Mouse (Mus musculus): ENCODE measurements at regions not wholly inside any gene's neighbourhood (a gene's known extent, or its start where the extent isn't known, plus 50 kb on each side); places are given as distances from the start of the nearest gene placed in this dataset.

GRCm38 (mm10) chr5:26407088-26407672 lies 149.7 kb downstream of the Gm7361 start:
- no peak overlapping the region for H3K4me3 ChIP-seq (replicated peaks; ENCODE audit: low read length)
- ATAC-seq (ENCODE audit: low FRiP score, low read depth) (no peak), DNase-seq (ENCODE audit: low spot score) (no peak)
- H3K36me3 ChIP-seq (ENCODE audit: control insufficient read depth, insufficient read depth, low read length) = no peaks in the 10 kb centered on the region
- H3K4me2 ChIP-seq (replicated peaks; ENCODE audit: low read depth, low read length, severe bottlenecking) = no peak overlapping the region
- H3K9me3 ChIP-seq (ENCODE audit: control insufficient read depth, low read length) = no peaks in the 10 kb centered on the region
- H3K27ac ChIP-seq (replicated peaks; ENCODE audit: low read depth, low read length) = no peak overlapping the region
- H3K27me3 ChIP-seq (ENCODE audit: control insufficient read depth, insufficient read depth, low read length) = no peaks in the 10 kb centered on the region
- 64% methylated on average over 2 of the region's 2 CpGs for WGBS
- no peak overlapping the region for H3K9ac ChIP-seq (ENCODE audit: low read depth, low read length, severe bottlenecking)
- H3K4me1 ChIP-seq (ENCODE audit: control insufficient read depth, insufficient read depth, low read length) = no peaks in the 10 kb centered on the region
- TF ChIP-seq POLR2A (IDR thresholded peaks at IDR 0.05; ENCODE audit: borderline replicate concordance, extremely low read depth, insufficient read depth, insufficient read length) = no peak

- no peak overlapping the region for H3K4me2 ChIP-seq (replicated peaks; ENCODE audit: low read depth, low read length, severe bottlenecking)
- WGBS = 41% methylated on average over 1 of the region's 1 CpGs
Observed at GRCm38 (mm10) chr5:26413185-26413584, 155.7 kb downstream of the Gm7361 start.

GRCm38 (mm10) chr5:26444331-26445200 lies 187.1 kb downstream of the Gm7361 start:
- Histone ChIP-seq H3K27ac (replicated peaks; ENCODE audit: low read depth, low read length) (no peak overlapping the region), H3K4me2 (replicated peaks; ENCODE audit: low read depth, low read length, severe bottlenecking) (no peak overlapping the region), H3K9me3 (ENCODE audit: control insufficient read depth, low read length) (no peaks in the 10 kb centered on the region), H3K4me1 (ENCODE audit: control insufficient read depth, insufficient read depth, low read length) (no peaks in the 10 kb centered on the region), H3K4me3 (replicated peaks; ENCODE audit: low read length) (no peak overlapping the region), H3K27me3 (ENCODE audit: control insufficient read depth, insufficient read depth, low read length) (no peaks in the 10 kb centered on the region), H3K9ac (ENCODE audit: low read depth, low read length, severe bottlenecking) (no peak overlapping the region), H3K36me3 (ENCODE audit: control insufficient read depth, insufficient read depth, low read length) (no peaks in the 10 kb centered on the region)
- WGBS = 74% methylated on average over 4 of the region's 4 CpGs
- TF ChIP-seq POLR2A (IDR thresholded peaks at IDR 0.05; ENCODE audit: borderline replicate concordance, extremely low read depth, insufficient read depth, insufficient read length) = no peak
- DNase-seq (ENCODE audit: low spot score) (no peak), ATAC-seq (ENCODE audit: low FRiP score, low read depth) (no peak)

More at GRCm38 (mm10) chr5:26413185-26413584, 155.7 kb downstream of the Gm7361 start:
- Histone ChIP-seq H3K9me3 (ENCODE audit: control insufficient read depth, low read length) (no peaks in the 10 kb centered on the region), H3K9ac (ENCODE audit: low read depth, low read length, severe bottlenecking) (no peak overlapping the region), H3K4me3 (replicated peaks; ENCODE audit: low read length) (no peak overlapping the region), H3K27ac (replicated peaks; ENCODE audit: low read depth, low read length) (no peak overlapping the region), H3K27me3 (ENCODE audit: control insufficient read depth, insufficient read depth, low read length) (no peaks in the 10 kb centered on the region), H3K36me3 (ENCODE audit: control insufficient read depth, insufficient read depth, low read length) (no peaks in the 10 kb centered on the region), H3K4me1 (ENCODE audit: control insufficient read depth, insufficient read depth, low read length) (no peaks in the 10 kb centered on the region)
- no peak for ATAC-seq (ENCODE audit: low FRiP score, low read depth)
- DNase-seq (ENCODE audit: low spot score) = no peak
- no peak for TF ChIP-seq POLR2A (IDR thresholded peaks at IDR 0.05; ENCODE audit: borderline replicate concordance, extremely low read depth, insufficient read depth, insufficient read length)

- no peak for ATAC-seq (ENCODE audit: low FRiP score, low read depth)
- H3K4me3 ChIP-seq (replicated peaks; ENCODE audit: low read length) = no peak overlapping the region
- no peaks in the 10 kb centered on the region for H3K36me3 ChIP-seq (ENCODE audit: control insufficient read depth, insufficient read depth, low read length)
- no peak overlapping the region for H3K4me2 ChIP-seq (replicated peaks; ENCODE audit: low read depth, low read length, severe bottlenecking)
- 87% methylated on average over 1 of the region's 1 CpGs for WGBS
- no peaks in the 10 kb centered on the region for H3K4me1 ChIP-seq (ENCODE audit: control insufficient read depth, insufficient read depth, low read length)
- no peaks in the 10 kb centered on the region for H3K9me3 ChIP-seq (ENCODE audit: control insufficient read depth, low read length)
- H3K27me3 ChIP-seq (ENCODE audit: control insufficient read depth, insufficient read depth, low read length) = no peaks in the 10 kb centered on the region
- no peak overlapping the region for H3K9ac ChIP-seq (ENCODE audit: low read depth, low read length, severe bottlenecking)
- no peak for DNase-seq (ENCODE audit: low spot score)
- no peak overlapping the region for H3K27ac ChIP-seq (replicated peaks; ENCODE audit: low read depth, low read length)
- no peak for TF ChIP-seq POLR2A (IDR thresholded peaks at IDR 0.05; ENCODE audit: borderline replicate concordance, extremely low read depth, insufficient read depth, insufficient read length)
Observed at GRCm38 (mm10) chr5:26451306-26451705, 193.8 kb downstream of the Gm7361 start.

GRCm38 (mm10) chr5:26457627-26458026 lies 200.1 kb downstream of the Gm7361 start:
- TF ChIP-seq POLR2A (IDR thresholded peaks at IDR 0.05; ENCODE audit: borderline replicate concordance, extremely low read depth, insufficient read depth, insufficient read length) = no peak
- Histone ChIP-seq H3K9ac (ENCODE audit: low read depth, low read length, severe bottlenecking) (no peak overlapping the region), H3K27ac (replicated peaks; ENCODE audit: low read depth, low read length) (no peak overlapping the region), H3K4me1 (ENCODE audit: control insufficient read depth, insufficient read depth, low read length) (no peaks in the 10 kb centered on the region), H3K4me3 (replicated peaks; ENCODE audit: low read length) (no peak overlapping the region), H3K27me3 (ENCODE audit: control insufficient read depth, insufficient read depth, low read length) (no peaks in the 10 kb centered on the region), H3K36me3 (ENCODE audit: control insufficient read depth, insufficient read depth, low read length) (no peaks in the 10 kb centered on the region), H3K9me3 (ENCODE audit: control insufficient read depth, low read length) (no peaks in the 10 kb centered on the region), H3K4me2 (replicated peaks; ENCODE audit: low read depth, low read length, severe bottlenecking) (no peak overlapping the region)
- WGBS = 59% methylated on average over 4 of the region's 4 CpGs
- ATAC-seq (ENCODE audit: low FRiP score, low read depth) (no peak), DNase-seq (ENCODE audit: low spot score) (no peak)
